Mouse (Mus musculus): ENCODE data around the gene Oxct2b. TPM values are rescaled to one million over a fixed set of nuclear protein-coding genes. Genes with fewer than 3 reads are reported as not detected.

The Oxct2b gene
- polyA plus RNA-seq, 1 experiment from 2014 or later: 0.25 TPM

DNA sequence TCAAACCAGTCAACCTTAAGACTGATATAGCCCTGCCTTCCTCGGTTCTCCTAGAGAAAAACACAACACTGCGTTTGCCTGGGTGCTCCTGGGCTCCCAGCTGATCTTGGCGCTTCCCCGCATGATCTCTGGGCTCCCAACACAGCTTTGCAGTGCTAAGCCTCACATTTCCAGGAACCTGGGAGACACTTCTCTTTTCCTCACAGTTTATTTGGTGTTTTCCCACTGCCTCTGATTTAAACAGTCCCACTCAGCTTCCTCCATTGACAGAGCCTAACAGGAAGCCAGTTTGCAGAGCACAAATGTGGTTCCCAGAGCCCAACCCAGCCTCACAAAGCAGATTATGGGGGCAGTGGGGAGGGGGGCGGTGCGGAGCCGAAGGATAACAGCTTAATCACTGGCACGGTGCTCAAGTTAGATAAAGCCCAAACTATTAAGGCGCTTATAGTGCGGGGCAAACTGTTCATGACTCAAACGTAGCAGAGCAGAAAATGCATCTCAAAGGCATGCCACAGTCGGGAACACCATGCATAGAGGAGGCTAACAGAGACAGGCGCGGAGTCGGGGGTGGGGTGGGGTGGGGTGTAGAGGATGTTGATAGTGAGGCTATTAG is 46.3 kb downstream of the Oxct2b start:
- Histone ChIP-seq H3K27ac (no peak overlapping the region), H3K9me3 (no peaks in the 10 kb centered on the region), H3K27me3 (replicated peaks) (no peaks in the 10 kb centered on the region), H3K4me1 (peaks cover 12% of the 10 kb centered on the region), H3K4me3 (no peak overlapping the region), H3K4me2 (peak overlapping the region; percentile 40), H3K9ac (no peak overlapping the region), H3K36me3 (replicated peaks) (no peaks in the 10 kb centered on the region)
- 7% methylated on average over 15 of the region's 15 CpGs for WGBS
- ATAC-seq (replicated peaks): peak; percentile 70; the same call in 1 of the 2 replicates

DNA sequence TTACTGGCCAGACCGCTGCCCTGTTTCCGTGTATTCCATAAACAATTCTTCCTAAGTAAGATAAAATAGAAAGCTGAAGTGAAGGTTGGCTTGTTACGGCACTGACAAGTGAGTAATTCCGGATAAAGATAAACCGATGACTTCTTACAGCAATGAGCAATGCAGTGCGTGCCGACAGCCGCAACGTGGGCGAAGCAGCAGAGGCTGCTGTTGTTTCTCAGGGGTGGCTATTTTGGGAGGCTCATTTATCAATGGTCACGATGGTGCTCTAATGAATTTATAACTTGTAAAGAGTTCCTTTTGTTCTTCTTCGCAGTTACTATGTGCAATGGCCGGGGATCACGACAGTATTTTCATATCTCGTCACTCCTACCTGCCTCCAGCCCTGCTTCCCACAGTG is 48.1 kb downstream of the Oxct2b start:
- Histone ChIP-seq H3K27ac (no peak overlapping the region), H3K9ac (no peak overlapping the region), H3K36me3 (replicated peaks) (no peaks in the 10 kb centered on the region), H3K4me3 (no peak overlapping the region), H3K4me1 (peaks cover 12% of the 10 kb centered on the region), H3K27me3 (replicated peaks) (no peaks in the 10 kb centered on the region), H3K4me2 (no peak overlapping the region), H3K9me3 (no peaks in the 10 kb centered on the region)
- ATAC-seq (replicated peaks): no peak
- 92% methylated on average over 15 of the region's 15 CpGs for WGBS

Other genes starting within 250 kb of the Oxct2b start
- gene Cap1, start 230.2 kb upstream of the Oxct2b start, polyA plus RNA-seq (2015; fragmentation: Nextera tagmentation; extraction: Ambion mirVana): 66.9 and 69.4 TPM in 2 replicates
- 33.4 and 36.0 TPM in 2 replicates for gene Mfsd2a, start 155.1 kb upstream of the Oxct2b start, polyA plus RNA-seq (2015; fragmentation: Nextera tagmentation; extraction: Ambion mirVana)
- gene Mycl, start 120.6 kb upstream of the Oxct2b start, polyA plus RNA-seq (2015; fragmentation: Nextera tagmentation; extraction: Ambion mirVana): 83.1 and 86.7 TPM in 2 replicates
- 25.3 and 25.8 TPM in 2 replicates for gene Trit1, start 99.7 kb upstream of the Oxct2b start, polyA plus RNA-seq (2015; fragmentation: Nextera tagmentation; extraction: Ambion mirVana)
- 0.36 and 0.56 TPM in 2 replicates for gene Bmp8b, start 11.1 kb upstream of the Oxct2b start, polyA plus RNA-seq (2015; fragmentation: Nextera tagmentation; extraction: Ambion mirVana)
- gene Ppie, start 23.7 kb downstream of the Oxct2b start, polyA plus RNA-seq (2015; fragmentation: Nextera tagmentation; extraction: Ambion mirVana): 55.5 and 55.6 TPM in 2 replicates
- 48.0 and 52.8 TPM in 2 replicates for gene Hpcal4, start 67.0 kb downstream of the Oxct2b start, polyA plus RNA-seq (2015; fragmentation: Nextera tagmentation; extraction: Ambion mirVana)
- gene Nt5c1a, start 85.2 kb downstream of the Oxct2b start, polyA plus RNA-seq (2015; fragmentation: Nextera tagmentation; extraction: Ambion mirVana): 0.32 TPM in 1 of 2 replicates, not detected in the other
- 6.9 and 7.0 TPM in 2 replicates for gene Heyl, start 117.3 kb downstream of the Oxct2b start, polyA plus RNA-seq (2015; fragmentation: Nextera tagmentation; extraction: Ambion mirVana)
- 30.5 and 31.8 TPM in 2 replicates for gene Pabpc4, start 146.1 kb downstream of the Oxct2b start, polyA plus RNA-seq (2015; fragmentation: Nextera tagmentation; extraction: Ambion mirVana)
- 0.26 TPM in 1 of 2 replicates, not detected in the other for gene Oxct2a, start 207.4 kb downstream of the Oxct2b start, polyA plus RNA-seq (2015; fragmentation: Nextera tagmentation; extraction: Ambion mirVana)
- 0.46 TPM in 1 of 2 replicates, not detected in the other for gene Bmp8a, start 227.0 kb downstream of the Oxct2b start, polyA plus RNA-seq (2015; fragmentation: Nextera tagmentation; extraction: Ambion mirVana)